Comparison of ENCODE assay signal across 29 mouse cellular contexts in the genomic region with DNA sequence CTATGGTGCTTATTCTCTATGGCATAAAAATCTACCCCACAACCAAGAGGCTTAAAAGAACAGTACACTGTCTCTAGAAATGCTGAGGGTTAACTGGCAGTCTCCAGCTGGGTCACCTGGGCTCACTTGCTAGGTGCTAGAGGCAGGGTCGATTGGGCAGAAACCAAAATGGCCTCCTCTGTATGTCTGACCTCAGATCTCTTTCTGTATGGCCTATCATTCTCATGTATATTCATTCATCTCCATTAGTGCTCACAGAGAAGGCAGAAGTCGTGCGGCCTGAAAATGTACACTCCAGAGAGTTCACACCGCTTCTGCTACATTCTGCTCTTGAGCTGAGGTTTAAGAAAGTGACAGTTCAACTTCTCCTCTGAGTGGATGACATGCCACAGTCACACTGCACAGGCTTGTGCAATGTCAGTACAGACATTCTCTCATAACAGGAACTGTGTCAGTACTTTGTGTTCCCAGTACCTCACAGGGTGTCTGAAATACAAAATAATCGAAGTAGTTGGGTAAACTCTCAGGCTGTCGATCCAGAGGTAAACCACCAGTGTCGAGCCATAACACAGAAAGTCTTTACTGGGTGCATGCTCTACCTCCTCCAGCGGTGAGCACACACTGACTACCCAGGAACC. TPM values are rescaled to one million over a fixed set of nuclear protein-coding genes. Genes with fewer than 3 reads are reported as not detected.
DNase-seq lines count a peak whose midpoint lies in the region; ATAC-seq and TF ChIP-seq lines count a peak whose summit lies in the region.
"Had no signal": no experiment of that assay in that cellular context is flagged by ENCODE, and none has a peak within 500 bp of the region (broad histone marks: within the 10 kb centered on the region; RNA-seq: fewer than 3 reads in every experiment).

No protein-coding gene starts in this region.

- TF ChIP-seq EP300 in lung, postnatal 0 days (IDR thresholded peaks at IDR 0.05), result no peak

- no peak overlapping the region for H3K4me3 ChIP-seq in lung, postnatal 0 days (ENCODE audit: low read depth, low read length)
- H3K4me3 ChIP-seq in lung, adult 2 months (replicated peaks; ENCODE audit: extremely low read depth, low read depth, low read length), result no peak overlapping the region
- H3K4me3 ChIP-seq in bone marrow, adult 2 months (replicated peaks; ENCODE audit: control insufficient read depth, low read depth, low read length), result no peak overlapping the region
- H3K4me3 ChIP-seq in liver, embryonic 15.5 days (replicated peaks), result no peak overlapping the region
- H3K4me3 ChIP-seq in gastrocnemius, adult 2 months, result no peak overlapping the region
- H3K4me3 ChIP-seq: embryonic facial prominence, embryonic 10.5 days; embryonic facial prominence, embryonic 15.5 days; forebrain, embryonic 12.5 days; heart, adult 2 months; heart, embryonic 12.5 days; myocyte; neural tube, embryonic 12.5 days had no signal

- ATAC-seq in lung, postnatal 0 days, result peak; percentile 52
- ATAC-seq in liver, embryonic 15.5 days (ENCODE audit: insufficient read depth), result 0 out of 2 replicates have a peak, but pooled peaks have one; percentile 31
- ATAC-seq in monocyte, adult 5-6 weeks (replicated peaks; ENCODE audit: insufficient number of reproducible peaks, low FRiP score, low TSS enrichment, poor library complexity, severe bottlenecking), result 0 out of 2 replicates have a peak, but pooled peaks have one; percentile 21
- ATAC-seq: midbrain, embryonic 16.5 days had no signal

- no peak for TF ChIP-seq CTCF in lung, postnatal 0 days (IDR thresholded peaks at IDR 0.05)
- no peak for TF ChIP-seq CTCF in lung, adult 2 months (IDR thresholded peaks at IDR 0.05; ENCODE audit: insufficient read depth, low read length)
- TF ChIP-seq CTCF in bone marrow, adult 2 months (IDR thresholded peaks at IDR 0.05; ENCODE audit: control insufficient read depth, insufficient read depth, low read length), result no peak
- no peak for TF ChIP-seq CTCF in gastrocnemius, adult 2 months (IDR thresholded peaks at IDR 0.05)

- intact Hi-C loops in gastrocnemius, adult 2 months (cut with DNase I), result no loop called here

- H3K9ac ChIP-seq in lung, postnatal 0 days (replicated peaks; ENCODE audit: low read depth), result no peak overlapping the region
- no peak overlapping the region for H3K9ac ChIP-seq in liver, embryonic 15.5 days
- H3K9ac ChIP-seq: embryonic facial prominence, embryonic 15.5 days; forebrain, embryonic 12.5 days; heart, embryonic 12.5 days; hindbrain, embryonic 14.5 days; lung, embryonic 14.5 days; neural tube, embryonic 12.5 days had no signal

- H3K4me2 ChIP-seq in lung, postnatal 0 days (replicated peaks; ENCODE audit: low read depth, low read length), result no peak overlapping the region
- H3K4me2 ChIP-seq in liver, embryonic 15.5 days, result no peak overlapping the region
- H3K4me2 ChIP-seq: embryonic facial prominence, embryonic 15.5 days; forebrain, embryonic 12.5 days; heart, embryonic 12.5 days; hindbrain, embryonic 14.5 days; lung, embryonic 14.5 days; midbrain, embryonic 11.5 days; neural tube, embryonic 12.5 days had no signal

- no peaks in the 10 kb centered on the region for H3K27me3 ChIP-seq in lung, postnatal 0 days (replicated peaks; ENCODE audit: insufficient read depth, low read length)
- no peaks in the 10 kb centered on the region for H3K27me3 ChIP-seq in liver, embryonic 15.5 days
- H3K27me3 ChIP-seq: embryonic facial prominence, embryonic 15.5 days; forebrain, embryonic 12.5 days; heart, embryonic 12.5 days; neural tube, embryonic 12.5 days had no signal

- no peaks in the 10 kb centered on the region for H3K4me1 ChIP-seq in lung, postnatal 0 days (ENCODE audit: insufficient read depth, low read depth, low read length)
- H3K4me1 ChIP-seq in lung, adult 2 months (ENCODE audit: control insufficient read depth, insufficient read depth, low read length), result no peaks in the 10 kb centered on the region
- peaks cover 2% of the 10 kb centered on the region; the same call in 1 of the 2 replicates for H3K4me1 ChIP-seq in bone marrow, adult 2 months (ENCODE audit: control insufficient read depth, insufficient read depth, low read length)
- no peaks in the 10 kb centered on the region for H3K4me1 ChIP-seq in liver, embryonic 15.5 days (replicated peaks)
- H3K4me1 ChIP-seq: embryonic facial prominence, embryonic 10.5 days; embryonic facial prominence, embryonic 15.5 days; forebrain, embryonic 12.5 days; neural tube, embryonic 12.5 days had no signal

- 82% methylated on average over 8 of the region's 8 CpGs for WGBS in lung, postnatal 0 days
- 85% methylated on average over 8 of the region's 8 CpGs for WGBS in lung, adult 2 months
- WGBS in bone marrow, adult 2 months, result 53% methylated on average over 8 of the region's 8 CpGs
- 72% methylated on average over 8 of the region's 8 CpGs for WGBS in liver, embryonic 15.5 days (ENCODE audit: insufficient replicate concordance)

- peak; percentile 29 for DNase-seq in lung, postnatal 0 days (ENCODE audit: low spot score)
- DNase-seq in lung, adult 2 months, result no peak
- no peak for DNase-seq in gastrocnemius, adult 2 months
- DNase-seq in embryo, embryonic 11 days, result no peak
- DNase-seq: adrenal gland, postnatal 14 days; cerebellum, adult 18-20 months; cerebellum, postnatal 10 days; gastrocnemius, postnatal 25 days; heart, adult 2 months; kidney, adult 18-20 months; kidney, postnatal 10 days; layer of hippocampus, postnatal 36 days; left cerebral cortex, postnatal 4 days; lung, embryonic 14.5 days; thymus, adult 2 months; thymus, postnatal 36 days had no signal

- 0 out of 2 replicates have a peak, but pooled peaks cover 6% of the 10 kb centered on the region for H3K36me3 ChIP-seq in lung, postnatal 0 days (ENCODE audit: insufficient read depth, low read length)
- no peaks in the 10 kb centered on the region for H3K36me3 ChIP-seq in liver, embryonic 15.5 days (replicated peaks)

- H3K9me3 ChIP-seq in lung, postnatal 0 days (ENCODE audit: low read length), result no peaks in the 10 kb centered on the region
- no peaks in the 10 kb centered on the region for H3K9me3 ChIP-seq in liver, embryonic 15.5 days (replicated peaks)
- H3K9me3 ChIP-seq: embryonic facial prominence, embryonic 10.5 days; embryonic facial prominence, embryonic 15.5 days; forebrain, embryonic 12.5 days; G1E; neural tube, embryonic 12.5 days had no signal

- TF ChIP-seq POLR2A in lung, adult 2 months (IDR thresholded peaks at IDR 0.05; ENCODE audit: borderline replicate concordance, extremely low read depth, low read depth, low read length), result no peak
- no peak for TF ChIP-seq POLR2A in bone marrow, adult 2 months (IDR thresholded peaks at IDR 0.05; ENCODE audit: borderline replicate concordance, control insufficient read depth, low read depth, low read length)

- no peak overlapping the region; the same call in 1 of the 2 replicates for H3K27ac ChIP-seq in lung, postnatal 0 days (ENCODE audit: low read length)
- H3K27ac ChIP-seq in bone marrow, adult 2 months (ENCODE audit: control insufficient read depth, insufficient read depth, low read depth, low read length, poor library complexity), result peak overlapping the region; percentile 15; the same call in 1 of the 2 replicates
- no peak overlapping the region for H3K27ac ChIP-seq in liver, embryonic 15.5 days (replicated peaks)
- H3K27ac ChIP-seq in gastrocnemius, adult 2 months, result no peak overlapping the region
- H3K27ac ChIP-seq: embryonic facial prominence, embryonic 10.5 days; embryonic facial prominence, embryonic 15.5 days; forebrain, embryonic 12.5 days; heart, adult 2 months; hindbrain, embryonic 14.5 days; neural tube, embryonic 12.5 days had no signal

RNA-seq across cellular contexts. Expression of a gene that starts 54.3 kb away (rescaled TPM):
- polyA plus RNA-seq in lung, postnatal 0 days (2015; fragmentation: Nextera tagmentation; extraction: Ambion mirVana), result 17.2 and 19.9 TPM in 2 replicates
- polyA plus RNA-seq in lung, adult 2 months (2012; rRNA removed), result 5.8 and 8.6 TPM in 2 replicates
- polyA plus RNA-seq in bone marrow, adult 2 months (2011; ENCODE audit: insufficient read depth, insufficient read length, low replicate concordance, missing spikeins), result 6.9 and 17.4 TPM in 2 replicates
- polyA plus RNA-seq in liver, embryonic 15.5 days (2015; fragmentation: Nextera tagmentation; extraction: Ambion mirVana), result 13.4 and 14.8 TPM in 2 replicates
- 49.9 to 52.6 TPM (median 51.7 TPM) in 3 replicates for total RNA-seq in monocyte, adult 5-6 weeks (2017)
- 10 to 100 TPM; 11.6 to 11.7 TPM for total RNA-seq in gastrocnemius, adult 2 months (2021)
